Mouse (Mus musculus) brown adipose tissue, adult 24 weeks (tissue): ENCODE measurements around the gene 1700025G04Rik. TPM values are rescaled to one million over a fixed set of nuclear protein-coding genes. Genes with fewer than 3 reads are reported as not detected.

Source experiments
- H3K27ac ChIP-seq: fragments of 200-500 bp; replicated peaks from 2 replicates; pipeline ENCODE4 v1.5.1; 2012; ENCODE audit warnings: low read depth, mild to moderate bottlenecking, low read length
- H3K4me1 ChIP-seq: fragments of 200-500 bp; 2 replicates; pipeline ENCODE4 v1.6.1; 2012; ENCODE audit warnings: low read length, mixed read lengths; ENCODE audit not compliant: control insufficient read depth, insufficient read depth, insufficient read length
- H3K4me3 ChIP-seq: fragments of 200-500 bp; 2 replicates; pipeline ENCODE4 v1.5.1; 2012; ENCODE audit warnings: low read depth, mild to moderate bottlenecking, low read length, moderate library complexity; ENCODE audit not compliant: insufficient read depth
- polyA plus RNA-seq: library from polyadenylated mRNA; stranded (reverse); fragments of >200 nt; gene quantifications from 2 replicates; pipeline ENCODE4 v1.2.4, GENCODE M21; 2012; ENCODE audit not compliant: missing spikeins, insufficient read depth, insufficient read length

The 1700025G04Rik gene
- polyA plus RNA-seq, 1 experiment, result 4.4 TPM

DNA sequence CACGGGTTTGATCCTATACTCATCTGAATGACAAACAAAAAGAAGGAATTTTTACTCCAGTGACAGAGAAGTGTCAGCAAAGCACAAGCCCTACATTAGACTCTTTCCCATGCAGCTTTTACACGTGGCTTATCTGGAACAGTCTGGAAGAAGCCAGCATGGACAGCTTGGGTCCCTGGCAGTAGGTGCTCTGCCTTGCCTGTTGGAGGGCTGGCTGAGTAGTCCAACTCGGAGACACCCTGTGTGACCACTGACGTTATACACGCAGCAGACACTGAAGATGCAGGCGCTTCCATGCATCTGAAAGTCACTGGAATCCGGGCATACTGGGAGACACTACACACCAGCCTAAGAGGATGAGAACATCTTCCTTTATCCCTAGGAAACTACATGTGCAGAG lies 109.4 kb downstream of the 1700025G04Rik start:
- no peak overlapping the region for H3K4me3 ChIP-seq
- H3K27ac ChIP-seq, result 0 out of 2 replicates have a peak overlapping the region, but pooled peaks have one; percentile 1
- H3K4me1 ChIP-seq, result peaks cover 19% of the 10 kb centered on the region

DNA sequence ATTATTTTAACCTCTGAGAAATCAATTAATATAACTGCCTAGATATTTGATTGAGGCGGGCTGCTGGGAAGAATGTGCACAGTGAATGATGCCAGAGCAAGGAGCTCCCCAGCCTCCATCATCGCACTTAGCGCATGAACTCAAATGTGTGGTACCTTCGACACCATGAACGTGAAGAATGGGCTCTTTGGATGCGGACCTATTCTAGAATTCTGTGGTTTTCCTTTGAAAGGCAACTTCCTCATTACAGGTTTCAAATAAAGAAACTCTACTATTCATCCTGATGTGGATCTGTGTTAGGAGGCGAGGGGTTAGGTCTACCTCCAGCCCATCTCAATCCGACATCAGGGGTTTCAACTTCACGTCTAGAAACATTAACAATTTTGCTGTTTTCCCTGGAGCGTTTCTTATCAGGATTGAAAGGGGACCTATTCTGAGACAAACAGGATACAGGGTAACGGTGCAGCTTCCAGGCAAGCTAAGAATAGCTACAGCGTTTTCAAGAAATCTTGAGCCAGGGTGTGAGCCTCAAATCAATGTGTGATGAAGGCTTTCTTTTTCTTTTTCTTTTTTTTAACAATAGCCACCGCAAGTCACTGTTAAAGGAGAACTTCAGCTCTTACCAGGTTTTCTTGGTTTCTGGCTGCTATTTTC lies 110.0 kb downstream of the 1700025G04Rik start:
- Histone ChIP-seq H3K27ac (peak overlapping the region; percentile 60; the same call in 1 of the 2 replicates), H3K4me3 (peak overlapping the region; percentile 21), H3K4me1 (peaks cover 24% of the 10 kb centered on the region)

DNA sequence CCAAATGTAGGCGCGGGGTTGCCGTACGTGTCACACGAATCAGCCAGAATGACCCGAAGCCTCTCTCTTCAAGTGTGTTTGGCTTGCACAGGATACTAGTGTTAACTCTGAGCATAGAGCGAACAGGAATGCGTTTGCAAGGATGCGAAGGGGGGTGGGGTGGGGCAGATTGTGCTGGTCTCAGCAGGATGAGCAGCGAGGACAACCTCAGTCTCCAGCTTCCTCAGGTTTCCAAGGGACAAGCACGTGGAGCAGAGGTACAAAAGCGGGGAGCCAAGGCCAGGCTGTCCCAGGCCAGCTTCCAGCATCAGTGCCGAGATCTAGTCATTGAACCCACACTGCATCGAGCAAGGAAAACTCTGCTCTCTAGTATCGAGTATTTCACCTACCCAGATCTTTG lies 111.2 kb downstream of the 1700025G04Rik start:
- H3K4me1 ChIP-seq, result peaks cover 25% of the 10 kb centered on the region
- no peak overlapping the region for H3K4me3 ChIP-seq
- H3K27ac ChIP-seq, result no peak overlapping the region

DNA sequence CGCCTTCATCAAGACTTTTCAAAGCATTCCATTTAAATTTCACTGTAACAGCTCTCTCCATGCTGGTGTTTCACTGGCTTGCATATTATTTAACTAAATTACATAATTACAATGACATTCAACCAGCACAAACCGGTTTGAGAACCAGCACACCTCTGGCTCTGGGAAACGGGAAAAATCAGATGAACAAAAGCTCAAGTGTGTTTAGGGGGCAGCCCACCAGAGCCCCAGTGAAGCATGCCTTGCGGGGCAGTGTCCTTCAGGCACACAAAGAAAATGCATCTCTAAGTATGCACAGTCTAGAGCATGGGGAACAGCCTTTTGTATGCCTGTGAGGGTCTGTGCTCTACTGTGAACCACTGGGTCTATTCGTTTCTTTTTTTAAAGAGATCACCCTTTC lies 112.3 kb downstream of the 1700025G04Rik start:
- Histone ChIP-seq H3K4me3 (no peak overlapping the region), H3K27ac (no peak overlapping the region), H3K4me1 (peaks cover 25% of the 10 kb centered on the region)

DNA sequence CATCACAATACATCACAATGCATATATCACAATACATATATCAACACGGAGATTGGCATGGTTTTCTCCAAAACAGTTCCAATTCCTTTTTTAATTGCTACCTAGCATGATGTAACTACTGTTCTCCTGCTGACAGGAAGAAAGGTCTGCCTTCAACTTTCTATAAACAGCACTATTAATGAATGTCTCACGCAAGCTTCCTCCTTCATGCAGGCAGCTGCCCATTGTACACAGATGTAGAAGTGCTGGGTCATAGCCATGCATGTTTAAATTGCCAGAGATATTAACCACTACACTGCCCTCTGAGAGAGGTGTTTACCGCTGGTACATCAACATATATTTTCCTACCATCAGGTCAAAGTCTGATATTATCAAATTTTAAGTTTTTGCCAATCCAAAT lies 113.1 kb downstream of the 1700025G04Rik start:
- Histone ChIP-seq H3K4me1 (peaks cover 25% of the 10 kb centered on the region), H3K27ac (no peak overlapping the region), H3K4me3 (no peak overlapping the region)

DNA sequence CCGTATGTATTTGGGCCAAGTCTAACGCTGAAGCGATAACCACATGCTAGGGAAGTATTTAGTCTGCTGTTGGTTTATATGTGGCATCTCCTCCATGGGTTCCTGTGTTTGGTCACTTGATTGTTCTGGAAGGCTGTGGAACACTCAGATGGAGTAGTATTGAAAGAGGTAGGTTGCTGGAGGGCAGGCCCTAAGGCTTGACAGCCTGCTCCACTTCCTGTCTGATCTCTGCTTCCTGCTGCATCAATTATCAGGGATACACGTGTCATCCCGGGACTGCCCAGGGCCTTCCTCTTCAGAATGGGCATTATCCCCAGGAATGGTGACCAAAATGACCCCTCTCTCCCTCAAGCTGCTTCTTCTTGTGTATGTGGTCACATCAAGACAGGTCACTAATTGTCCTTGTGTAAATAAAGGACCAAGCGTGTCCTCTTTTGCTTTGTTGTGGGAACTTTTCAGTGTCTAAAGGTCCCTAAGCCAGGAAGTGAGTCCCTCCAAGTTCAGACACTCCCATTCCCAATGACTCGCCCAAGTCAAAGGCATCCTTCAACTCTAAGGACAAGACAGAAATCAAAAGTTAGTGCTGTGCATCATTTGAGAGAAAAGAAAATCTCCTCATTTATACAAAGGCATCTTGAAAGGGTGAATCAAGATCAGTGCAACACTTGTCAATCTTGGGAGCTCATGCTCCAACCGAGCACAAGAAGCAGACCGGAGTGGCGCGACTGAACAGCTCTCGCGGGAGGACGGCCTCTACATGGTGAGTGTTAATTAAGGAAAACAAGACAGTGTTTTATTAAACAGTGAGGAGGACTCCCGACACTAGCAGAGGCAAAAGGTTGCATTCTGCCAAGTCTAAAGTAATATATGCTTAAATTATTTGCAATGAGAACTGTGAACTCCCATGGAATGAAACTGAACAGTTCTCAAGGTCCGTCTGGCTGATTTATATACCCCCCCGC lies 114.2 kb downstream of the 1700025G04Rik start:
- H3K4me1 ChIP-seq, result peaks cover 24% of the 10 kb centered on the region
- no peak overlapping the region for H3K27ac ChIP-seq
- H3K4me3 ChIP-seq, result no peak overlapping the region

DNA sequence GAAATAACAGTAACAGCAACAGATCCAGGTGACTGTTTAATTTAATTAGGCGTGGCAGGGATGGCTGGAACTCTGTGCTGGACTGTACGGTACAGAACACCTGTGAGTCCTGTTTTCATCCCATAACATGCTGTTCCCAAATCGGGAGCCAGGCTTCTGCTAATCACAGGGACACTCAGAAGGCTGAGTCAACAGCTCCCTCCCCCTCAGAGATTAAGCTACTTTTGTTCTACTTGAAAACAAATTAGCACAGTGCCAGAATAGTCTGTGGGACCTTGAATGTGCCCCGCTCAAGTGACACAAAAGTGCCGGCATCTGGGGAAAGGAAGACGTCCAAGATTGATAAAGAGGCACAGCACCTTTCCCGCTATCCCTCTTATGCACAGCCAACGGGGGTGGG lies 115.0 kb downstream of the 1700025G04Rik start:
- H3K4me1 ChIP-seq, result peaks cover 20% of the 10 kb centered on the region
- no peak overlapping the region for H3K4me3 ChIP-seq
- no peak overlapping the region for H3K27ac ChIP-seq

DNA sequence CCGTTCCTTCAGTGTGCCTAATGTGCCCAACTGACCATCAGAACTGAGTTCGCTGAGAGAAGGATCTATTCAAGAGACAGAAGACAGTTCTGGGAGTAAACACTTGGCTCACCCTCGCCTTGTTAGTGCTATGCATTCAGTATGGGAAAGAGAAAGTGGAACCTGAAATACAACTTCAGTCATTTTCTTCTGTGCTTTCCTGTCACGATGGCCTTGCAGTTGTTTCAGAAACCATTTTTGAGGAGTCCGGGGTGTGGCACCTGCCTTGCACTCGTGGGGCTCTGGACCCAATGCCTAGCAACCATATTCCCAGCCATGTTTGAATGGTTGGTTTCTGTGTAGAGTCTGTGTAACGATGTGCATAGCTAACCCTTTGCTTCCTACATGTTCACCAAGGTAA lies 115.5 kb downstream of the 1700025G04Rik start:
- Histone ChIP-seq H3K4me1 (peaks cover 18% of the 10 kb centered on the region), H3K4me3 (no peak overlapping the region), H3K27ac (no peak overlapping the region)

DNA sequence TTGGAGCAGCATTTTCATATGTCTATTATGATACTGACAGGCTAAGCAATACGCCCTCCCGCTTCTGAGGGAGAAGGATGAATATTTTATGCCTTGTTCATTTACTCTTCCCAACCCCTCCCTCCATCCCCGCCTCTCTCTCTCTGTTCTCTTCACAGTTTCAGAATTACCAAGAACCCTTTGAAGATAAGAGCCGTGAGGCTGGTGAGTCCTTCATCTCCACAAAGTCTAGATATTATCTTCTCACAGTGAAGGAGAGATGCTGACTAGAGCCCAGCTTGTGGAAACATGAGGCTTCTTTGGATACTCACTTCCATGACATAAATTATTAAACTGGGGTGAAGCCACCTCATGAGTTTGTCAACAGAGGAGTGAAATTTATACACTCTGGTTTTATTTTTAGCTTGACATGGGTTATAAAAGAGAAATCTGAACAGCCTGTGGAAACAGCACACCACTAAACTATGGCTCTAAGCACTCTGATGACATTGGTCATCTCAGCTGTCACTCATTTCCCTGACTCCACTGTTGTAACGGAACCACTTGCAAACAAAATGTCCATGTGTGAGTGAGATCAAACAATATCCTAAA lies 116.7 kb downstream of the 1700025G04Rik start:
- H3K27ac ChIP-seq, result no peak overlapping the region
- no peak overlapping the region for H3K4me3 ChIP-seq
- H3K4me1 ChIP-seq, result peaks cover 15% of the 10 kb centered on the region

DNA sequence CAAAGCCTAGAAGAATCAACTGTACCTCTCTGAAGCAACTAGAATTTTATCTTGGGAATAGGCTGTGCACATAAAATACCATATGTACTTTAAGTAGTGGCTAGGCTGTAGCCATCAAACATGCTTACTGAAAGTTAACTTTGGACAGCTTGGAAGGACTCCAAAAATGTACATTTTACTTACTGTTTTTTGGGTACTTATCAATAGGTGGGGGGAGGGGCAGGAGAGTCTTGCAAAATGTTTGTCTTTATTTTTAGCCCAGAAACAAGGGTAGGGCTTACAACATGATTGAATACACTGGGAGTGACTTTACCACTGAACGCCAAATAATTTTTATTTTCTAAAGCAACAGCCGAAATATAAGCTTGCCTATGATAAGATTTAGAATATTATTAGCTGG lies 118.3 kb downstream of the 1700025G04Rik start:
- H3K27ac ChIP-seq, result no peak overlapping the region
- H3K4me3 ChIP-seq, result no peak overlapping the region
- peaks cover 15% of the 10 kb centered on the region for H3K4me1 ChIP-seq

DNA sequence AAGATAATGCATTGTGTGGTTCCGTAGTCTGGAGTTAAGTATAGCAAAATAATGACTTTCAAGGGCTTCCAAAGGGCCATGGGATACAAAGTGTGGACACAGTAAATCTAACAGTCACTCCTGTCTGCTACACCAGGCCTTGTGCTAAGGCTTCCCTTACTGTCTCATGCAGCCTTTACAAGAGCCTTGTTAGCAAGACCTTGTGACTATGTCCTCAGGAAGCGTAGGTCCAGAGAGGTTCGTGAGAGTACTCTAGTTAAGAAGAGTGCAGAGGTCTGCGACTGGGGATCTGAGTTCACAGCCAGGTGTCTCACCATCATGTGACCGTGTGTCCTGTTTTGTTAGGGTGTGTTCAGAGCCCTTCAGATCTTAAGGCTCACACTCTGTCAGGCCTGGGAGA lies 121.8 kb downstream of the 1700025G04Rik start:
- Histone ChIP-seq H3K27ac (no peak overlapping the region), H3K4me1 (peaks cover 4% of the 10 kb centered on the region), H3K4me3 (no peak overlapping the region)

DNA sequence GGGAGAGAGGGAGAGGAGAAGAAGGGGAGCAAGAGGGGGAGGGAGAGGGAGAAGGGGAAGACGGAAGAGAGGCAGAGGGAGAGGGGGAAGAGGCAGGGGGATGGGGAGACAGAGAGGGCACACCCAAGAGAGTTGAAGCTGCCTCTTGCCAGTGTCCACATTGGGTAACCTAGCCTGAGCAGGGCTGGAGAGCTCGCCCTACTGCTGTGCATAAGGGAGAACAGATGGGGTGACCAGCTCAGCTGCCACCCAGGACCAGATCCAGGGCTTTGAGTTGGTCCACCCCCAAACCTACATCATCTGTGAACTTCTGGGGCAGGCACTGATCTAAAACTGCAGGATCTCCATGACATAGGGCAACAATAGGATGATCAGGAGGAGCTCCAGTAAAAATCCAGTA lies 125.1 kb downstream of the 1700025G04Rik start:
- Histone ChIP-seq H3K4me3 (no peak overlapping the region), H3K27ac (no peak overlapping the region), H3K4me1 (peaks cover 8% of the 10 kb centered on the region)

DNA sequence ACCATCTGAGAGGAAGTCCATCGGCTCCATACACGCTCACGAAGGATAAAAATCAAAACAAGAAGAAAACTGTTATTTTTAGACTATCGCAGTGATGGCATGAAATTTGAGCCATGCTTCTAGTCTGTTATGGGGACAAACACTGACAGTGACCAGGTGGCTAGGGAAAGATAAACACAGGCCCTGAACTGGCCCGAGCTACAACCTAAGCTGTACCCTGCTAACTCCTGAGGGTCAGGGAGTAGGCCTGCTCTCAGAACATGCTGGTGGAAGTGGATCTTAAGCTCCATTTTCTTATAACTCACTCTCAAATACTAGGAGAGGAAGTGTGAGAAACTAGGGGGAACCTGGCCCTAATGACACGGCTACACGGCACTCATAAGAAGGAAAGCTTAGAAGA lies 126.7 kb downstream of the 1700025G04Rik start:
- no peak overlapping the region for H3K4me3 ChIP-seq
- peaks cover 13% of the 10 kb centered on the region for H3K4me1 ChIP-seq
- no peak overlapping the region for H3K27ac ChIP-seq

DNA sequence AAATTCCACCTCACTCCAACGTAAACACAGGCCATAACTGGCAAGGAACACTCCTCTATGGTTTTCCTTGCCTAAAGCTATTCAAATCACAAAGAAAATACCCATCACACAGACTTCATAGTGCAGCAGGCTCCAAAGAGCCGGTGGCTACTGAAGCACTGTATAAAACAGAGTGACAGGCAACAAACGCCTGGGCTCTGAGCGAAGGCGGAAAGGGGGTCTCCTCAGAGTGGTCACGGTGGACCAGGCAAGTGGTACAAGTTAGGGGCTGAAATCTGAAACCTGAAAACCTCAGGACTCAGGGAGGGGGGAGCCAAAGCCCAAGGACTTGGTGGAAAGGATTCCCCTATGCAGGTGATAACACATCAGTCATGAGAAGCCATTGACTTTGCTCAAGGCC lies 127.8 kb downstream of the 1700025G04Rik start:
- H3K4me3 ChIP-seq, result no peak overlapping the region
- H3K27ac ChIP-seq, result no peak overlapping the region
- H3K4me1 ChIP-seq, result peaks cover 13% of the 10 kb centered on the region

DNA sequence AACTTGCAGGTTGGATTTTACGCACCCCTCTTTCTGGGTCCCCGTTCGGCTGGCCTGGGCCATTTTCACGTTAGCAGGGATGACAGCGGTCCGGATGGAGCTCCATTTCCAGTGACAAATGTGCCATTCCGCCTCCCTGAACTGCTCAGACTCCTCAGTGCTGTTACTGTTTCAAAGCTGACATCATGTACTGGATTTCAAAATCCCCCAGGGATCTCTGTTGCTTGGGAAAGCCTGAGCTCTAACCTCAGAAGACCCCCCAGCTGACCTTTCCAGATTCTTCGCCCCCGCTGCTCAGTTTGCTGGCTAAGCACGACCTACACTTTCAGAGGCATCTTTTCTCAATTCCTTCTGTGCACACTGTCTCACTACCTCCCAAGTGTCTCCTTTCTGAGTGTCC lies 128.7 kb downstream of the 1700025G04Rik start:
- H3K27ac ChIP-seq, result peak overlapping the region; percentile 5; the same call in 1 of the 2 replicates
- H3K4me3 ChIP-seq, result no peak overlapping the region

More for the DNA sequence above, 128.7 kb downstream of the 1700025G04Rik start:
- peaks cover 13% of the 10 kb centered on the region for H3K4me1 ChIP-seq
